Mouse (Mus musculus) CH12.LX (cell line): ENCODE measurements around the gene Best1. TPM values are rescaled to one million over a fixed set of nuclear protein-coding genes. Genes with fewer than 3 reads are reported as not detected.

Experiments used
- DNase-seq: peaks from one replicate; pipeline ENCODE4 v3.0.0-alpha.2; 2013; ENCODE audit errors: extremely low read depth
- H3K27ac ChIP-seq: 2 replicates; pipeline ENCODE4 v1.5.1; 2012; ENCODE audit warnings: low read depth, mild to moderate bottlenecking, control low read depth, moderate library complexity; ENCODE audit not compliant: insufficient read depth
- H3K27me3 ChIP-seq: replicated peaks from 2 replicates; pipeline ENCODE3; 2012; ENCODE audit warnings: inconsistent platforms
- H3K36me3 ChIP-seq, 2 experiments: replicated peaks in 1 of 2; 2 replicates each; pipeline versions ENCODE3 to v1.6.1; 2012; ENCODE audit warnings: inconsistent platforms in 1 of 2, low read length in 1 of 2, mild to moderate bottlenecking in 1 of 2, mixed read lengths in 1 of 2, moderate library complexity in 1 of 2; ENCODE audit not compliant: control insufficient read depth in 1 of 2, insufficient read depth in 1 of 2
- H3K4me1 ChIP-seq, 2 experiments: 2 replicates each; pipeline ENCODE4 v1.6.1; 2012; ENCODE audit warnings: inconsistent platforms in 1 of 2, moderate library complexity in 1 of 2; ENCODE audit not compliant: insufficient read depth in 2 of 2, control insufficient read depth in 1 of 2
- H3K4me2 ChIP-seq: 2 replicates; pipeline ENCODE4 v1.6.1; 2012; ENCODE audit warnings: low read depth, mild to moderate bottlenecking, control low read depth; ENCODE audit not compliant: poor library complexity, insufficient read depth, severe bottlenecking
- H3K4me3 ChIP-seq, 3 experiments: fragments of 150-350 bp in 1 of 3; sonication (generic) in 1 of 3; replicated peaks in 1 of 3; 2 replicates each; pipeline versions ENCODE3 to v1.5.1; 2011 to 2012; ENCODE audit warnings: low read depth in 2 of 3, low read length in 2 of 3, mild to moderate bottlenecking in 2 of 3, moderate library complexity in 2 of 3, control low read depth in 1 of 3, improper control_type of control experiment in 1 of 3, inconsistent platforms in 1 of 3, mixed read lengths in 1 of 3; ENCODE audit not compliant: poor library complexity in 1 of 3
- H3K79me2 ChIP-seq: replicated peaks from 2 replicates; pipeline ENCODE4 v1.6.1; 2012; ENCODE audit warnings: mild to moderate bottlenecking, moderate library complexity; ENCODE audit not compliant: control insufficient read depth, poor library complexity, insufficient read depth, severe bottlenecking; ENCODE audit errors: extremely low read depth
- H3K9ac ChIP-seq: 2 replicates; pipeline ENCODE4 v1.6.1; 2012; ENCODE audit warnings: low read depth, mild to moderate bottlenecking, control low read depth, moderate library complexity; ENCODE audit not compliant: insufficient read depth
- H3K9me3 ChIP-seq: replicated peaks from 2 replicates; pipeline ENCODE3; 2012; ENCODE audit warnings: low read length, inconsistent platforms, mixed read lengths
- CTCF ChIP-seq, 2 experiments: IDR thresholded peaks in 1 of 2; conservative IDR thresholded peaks in 1 of 2; 2 replicates each; pipeline ENCODE4 v1.5.1; 2011 to 2012; ENCODE audit warnings: low read depth in 2 of 2, low read length in 2 of 2, improper control_type of control experiment in 1 of 2, inconsistent platforms in 1 of 2, mild to moderate bottlenecking in 1 of 2, moderate library complexity in 1 of 2
- E2F4 ChIP-seq: IDR thresholded peaks from 2 replicates; pipeline ENCODE4 v1.6.1; 2011; ENCODE audit warnings: low read depth, low read length, improper control_type of control experiment; ENCODE audit not compliant: insufficient replicate concordance
- ELF1 ChIP-seq: IDR thresholded peaks from 2 replicates; pipeline ENCODE4 v1.6.1; 2014; ENCODE audit warnings: low read depth, mild to moderate bottlenecking, inconsistent platforms, low read length, improper control_type of control experiment
- EP300 ChIP-seq: IDR thresholded peaks from 2 replicates; pipeline ENCODE4 v1.6.1; 2011; ENCODE audit warnings: low read length, improper control_type of control experiment
- ETS1 ChIP-seq: conservative IDR thresholded peaks from 2 replicates; pipeline ENCODE4 v1.6.1; 2012; ENCODE audit warnings: low read depth, mild to moderate bottlenecking, inconsistent platforms, low read length, improper control_type of control experiment, moderate library complexity
- GABPA ChIP-seq: IDR thresholded peaks from 2 replicates; pipeline ENCODE4 v1.6.1; 2012; ENCODE audit warnings: low read depth, low read length, improper control_type of control experiment, inconsistent platforms; ENCODE audit not compliant: insufficient replicate concordance
- IRF4 ChIP-seq: IDR thresholded peaks from 2 replicates; pipeline ENCODE4 v1.6.1; 2014; ENCODE audit warnings: low read depth, mild to moderate bottlenecking, inconsistent platforms, low read length, improper control_type of control experiment
- KAT2A ChIP-seq: IDR thresholded peaks from 2 replicates; pipeline ENCODE4 v1.6.1; 2012; ENCODE audit warnings: low read length, improper control_type of control experiment, inconsistent platforms; ENCODE audit not compliant: insufficient replicate concordance
- MYC ChIP-seq: IDR thresholded peaks from 2 replicates; pipeline ENCODE4 v1.6.1; 2011; ENCODE audit warnings: low read depth, mild to moderate bottlenecking, improper control_type of control experiment, low read length
- NELFE ChIP-seq: IDR thresholded peaks from 2 replicates; pipeline ENCODE4 v1.6.1; 2011; ENCODE audit warnings: low read depth, low read length, improper control_type of control experiment
- POLR2A ChIP-seq: IDR thresholded peaks from 2 replicates; pipeline ENCODE4 v1.6.1; 2011; ENCODE audit warnings: low read depth, mild to moderate bottlenecking, improper control_type of control experiment, low read length
- RAD21 ChIP-seq: IDR thresholded peaks from 2 replicates; pipeline ENCODE4 v1.6.1; 2011; ENCODE audit warnings: low read depth, mild to moderate bottlenecking, low read length, improper control_type of control experiment, moderate library complexity
- SIN3A ChIP-seq: IDR thresholded peaks from 2 replicates; pipeline ENCODE4 v1.6.1; 2012; ENCODE audit warnings: low read length, improper control_type of control experiment, inconsistent platforms
- SMC3 ChIP-seq: IDR thresholded peaks from 2 replicates; pipeline ENCODE4 v1.6.1; 2011; ENCODE audit warnings: low read depth, low read length, improper control_type of control experiment
- TBP ChIP-seq: conservative IDR thresholded peaks from 2 replicates; pipeline ENCODE4 v1.6.1; 2011; ENCODE audit warnings: low read depth, low read length, improper control_type of control experiment
- UBTF ChIP-seq: IDR thresholded peaks from 2 replicates; pipeline ENCODE4 v1.6.1; 2012; ENCODE audit warnings: low read depth, mild to moderate bottlenecking, inconsistent platforms, low read length, improper control_type of control experiment, moderate library complexity
- ZC3H11A ChIP-seq: IDR thresholded peaks from 2 replicates; pipeline ENCODE4 v1.6.1; 2012; ENCODE audit warnings: low read depth, mild to moderate bottlenecking, inconsistent platforms, low read length, improper control_type of control experiment
- ZNF384 ChIP-seq: IDR thresholded peaks from 2 replicates; pipeline ENCODE4 v1.6.1; 2012; ENCODE audit warnings: low read depth, low read length, improper control_type of control experiment, inconsistent platforms
- dilution Hi-C: fragments of 300-500 bp; cut with MboI; formaldehyde crosslinking; loops from 2 replicates; pipeline ENCODE4 v1.14.3; 2020; ENCODE audit warnings: low sequenced_read_pairs; ENCODE audit not compliant: extremely low pct_unique_long_range_greater_than_20kb, extremely low pct_ligation_motif_present
- in situ Hi-C: fragments of 300-500 bp; cut with MboI; formaldehyde crosslinking; loops from 3 replicates; pipeline ENCODE4 v1.14.3; 2019; ENCODE audit warnings: low sequenced_read_pairs, low pct_ligation_motif_present, low pct_unique_long_range_greater_than_20kb, mixed read lengths
- polyA plus RNA-seq: library from polyadenylated mRNA; unstranded; fragments of >175 nt; gene quantifications from 2 replicates; pipeline ENCODE4 v1.2.1, GENCODE M21; 2012; ENCODE audit warnings: low read depth; ENCODE audit not compliant: insufficient read length
- total RNA-seq, 2 experiments: library from RNA; depleted of rRNA; stranded (reverse); fragments of 300-350 nt in 1 of 2; fragments of >200 nt in 1 of 2; gene quantifications; 2 replicates each; pipeline ENCODE4 v1.2.3; 2012 to 2014

The Best1 gene
- total and polyA plus RNA-seq, 3 experiments, result 0.13 TPM; not detected in 2

GRCm38 (mm10) chr19:10023304-10023758 is 21.9 kb upstream of the Best1 start:
- no peaks in the 10 kb centered on the region for H3K36me3 ChIP-seq
- DNase-seq, result no peak
- H3K4me1 ChIP-seq, result peaks cover 4 to 15% of the 10 kb centered on the region in 2 experiments
- no peak overlapping the region for H3K4me2 ChIP-seq
- dilution Hi-C loops (no loop called here), in situ Hi-C loops (no loop called here)
- no peak overlapping the region for H3K4me3 ChIP-seq
- H3K9ac ChIP-seq, result no peak overlapping the region
- H3K27me3 ChIP-seq, result peaks cover 31% of the 10 kb centered on the region
- H3K27ac ChIP-seq, result no peak overlapping the region
- no peaks in the 10 kb centered on the region for H3K79me2 ChIP-seq
- TF ChIP-seq UBTF (no peak), POLR2A (no peak), E2F4 (no peak), ZNF384 (no peak), TBP (no peak), MYC (no peak), ELF1 (no peak)
- H3K9me3 ChIP-seq, result no peaks in the 10 kb centered on the region

- peaks cover 34% of the 10 kb centered on the region for H3K27me3 ChIP-seq
- H3K27ac ChIP-seq, result no peak overlapping the region
- in situ Hi-C loops, result no loop called here
- H3K79me2 ChIP-seq, result no peaks in the 10 kb centered on the region
- H3K9me3 ChIP-seq, result no peaks in the 10 kb centered on the region
- peaks cover 6 to 21% of the 10 kb centered on the region in 2 experiments for H3K4me1 ChIP-seq
- peak; percentile 15 for DNase-seq
- dilution Hi-C loops, result no loop called here
- no peak overlapping the region for H3K4me2 ChIP-seq
- H3K4me3 ChIP-seq, result no peak overlapping the region
- no peaks in the 10 kb centered on the region for H3K36me3 ChIP-seq
- H3K9ac ChIP-seq, result no peak overlapping the region
- TF ChIP-seq ZC3H11A, result no peak; the same call in 1 of the 2 replicates
- TF ChIP-seq EP300, result no peak
- TF ChIP-seq IRF4, result no peak
- TF ChIP-seq KAT2A, result no peak
- no peak for TF ChIP-seq UBTF
- TF ChIP-seq SMC3, result peak; percentile 62
- peak in 1 of 2 experiments; percentile 55; a peak in 2 of 4 replicates for TF ChIP-seq CTCF (conservative IDR thresholded peaks at IDR 0.05 in 1 of 2, IDR thresholded peaks at IDR 0.05 in 1 of 2; ENCODE audit: low read depth in 2 of 2, low read length in 2 of 2)
- peak; percentile 51 for TF ChIP-seq RAD21
- no peak for TF ChIP-seq ETS1
- no peak for TF ChIP-seq SIN3A
- TF ChIP-seq NELFE, result no peak
- no peak for TF ChIP-seq GABPA
- no peak for TF ChIP-seq TBP
- TF ChIP-seq, all 38 proteins: peak for 3
Measured at GRCm38 (mm10) chr19:10022414-10023303, 21.2 kb upstream of the Best1 start.
